Mouse (Mus musculus) embryonic fibroblast, embryonic 13.5 days (primary cell): ENCODE measurements at regions not wholly inside any gene's neighbourhood (a gene's known extent, or its start where the extent isn't known, plus 50 kb on each side); places are given as distances from the start of the nearest gene placed in this dataset.

Experiments
- CTCF ChIP-seq: IDR thresholded peaks from 2 replicates; pipeline ENCODE4 v1.5.1; 2011; ENCODE audit warnings: mild to moderate bottlenecking, control low read depth, low read length, moderate library complexity, borderline replicate concordance; ENCODE audit not compliant: insufficient read depth
- POLR2A ChIP-seq: IDR thresholded peaks from 2 replicates; pipeline ENCODE4 v1.6.1; 2011; ENCODE audit warnings: low read depth, mild to moderate bottlenecking, control low read depth, low read length, moderate library complexity

DNA sequence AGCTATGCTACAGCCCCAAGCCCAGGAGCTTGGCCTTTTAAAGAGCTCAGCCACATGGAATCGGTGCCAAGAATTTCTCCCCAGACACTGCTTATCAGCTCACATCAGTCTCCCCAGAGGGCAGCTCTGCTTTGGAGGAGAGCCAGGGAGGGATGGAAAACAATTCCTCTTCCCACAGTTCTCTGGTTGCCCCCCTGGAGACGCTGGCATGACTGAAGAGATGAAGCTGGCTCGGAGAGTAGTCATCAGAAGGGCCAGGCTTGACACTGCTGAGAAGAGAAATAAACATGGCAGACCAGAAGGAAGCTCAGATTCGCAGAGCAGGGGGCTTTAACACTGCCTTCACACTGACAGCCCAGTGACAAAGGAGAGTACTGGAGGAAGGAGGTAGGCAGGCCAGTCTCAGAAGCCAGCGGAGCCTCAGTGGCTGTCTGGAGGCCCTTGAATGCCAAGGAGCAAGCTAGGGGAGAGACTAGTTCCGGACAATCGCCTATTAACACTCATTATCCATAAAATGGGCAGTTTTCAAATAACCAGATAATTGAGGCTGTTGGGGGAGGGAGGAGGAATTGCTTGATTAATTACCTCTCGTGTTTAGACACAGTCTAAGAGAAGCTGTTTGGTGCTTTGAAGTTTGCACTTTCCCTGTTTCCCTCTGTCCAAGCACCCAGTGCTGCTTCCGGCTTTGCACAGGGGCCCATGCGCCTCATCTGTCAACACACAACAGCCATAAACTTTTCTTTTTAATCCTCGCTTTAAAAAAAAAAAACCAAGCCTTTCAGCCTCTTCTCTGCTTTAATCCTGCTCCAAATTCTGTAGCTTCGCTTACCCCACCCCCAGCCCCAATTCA, 148.3 kb downstream of the Ddx1 start:
- TF ChIP-seq CTCF: no peak
- no peak for TF ChIP-seq POLR2A
